Mouse (Mus musculus) forebrain, embryonic 16.5 days (tissue): ENCODE measurements at regions not wholly inside any gene's neighbourhood (a gene's known extent, or its start where the extent isn't known, plus 50 kb on each side); places are given as distances from the start of the nearest gene placed in this dataset.
"Not testable (repeated sequence)": the region's sequence is repeated elsewhere in the genome, so short reads cannot be mapped to it uniquely, and the experiment has no call there.

Source experiments
- ATAC-seq: fragments of 200-750 bp; cut with Nextera tagmentation; 2 replicates; pipeline ENCODE4 v1.8.0; 2017; ENCODE audit warnings: mild to moderate bottlenecking, moderate library complexity
- H3K27ac ChIP-seq: fragments of 300-500 bp; sonication (generic); 2 replicates; pipeline ENCODE4 v1.5.1; 2014; ENCODE audit warnings: low read length, control low read depth
- H3K27me3 ChIP-seq: fragments of 300-500 bp; sonication (generic); replicated peaks from 2 replicates; pipeline ENCODE4 v1.6.1; 2014; ENCODE audit warnings: low read length; ENCODE audit not compliant: control insufficient read depth, insufficient read depth
- H3K36me3 ChIP-seq: fragments of 300-500 bp; sonication (generic); 2 replicates; pipeline ENCODE4 v1.6.1; 2014; ENCODE audit not compliant: control insufficient read depth, insufficient read depth
- H3K4me1 ChIP-seq: fragments of 300-500 bp; sonication (generic); replicated peaks from 2 replicates; pipeline ENCODE4 v1.6.1; 2014; ENCODE audit warnings: low read length; ENCODE audit not compliant: control insufficient read depth, insufficient read depth
- H3K4me2 ChIP-seq: fragments of 300-500 bp; sonication (generic); 2 replicates; pipeline ENCODE4 v1.6.1; 2014; ENCODE audit warnings: mild to moderate bottlenecking, low read length, control low read depth
- H3K4me3 ChIP-seq: fragments of 300-500 bp; sonication (generic); replicated peaks from 2 replicates; pipeline ENCODE4 v1.5.1; 2014; ENCODE audit warnings: mild to moderate bottlenecking, low read length, control low read depth
- H3K9ac ChIP-seq: fragments of 300-500 bp; sonication (generic); replicated peaks from 2 replicates; pipeline ENCODE4 v1.6.1; 2014; ENCODE audit warnings: low read depth, low read length, control low read depth
- H3K9me3 ChIP-seq: fragments of 300-500 bp; sonication (generic); 2 replicates; pipeline ENCODE4 v1.6.1; 2016; ENCODE audit warnings: low read length; ENCODE audit not compliant: control insufficient read depth
- WGBS: fragments of 180-500 bp; shearing (Covaris S2); extraction: QIAGEN DNeasy Blood & Tissue Kit; methylation state at CpG from one replicate; pipeline ENCODE4 v1.1.7; 2014; 5-methylcytosine and 5-hydroxymethylcytosine counted together

GRCm38 (mm10) chr5:14309981-14310380 is 204.7 kb upstream of the Pclo start:
- H3K4me1 ChIP-seq, result no peaks in the 10 kb centered on the region
- H3K27ac ChIP-seq, result no peak overlapping the region
- H3K4me2 ChIP-seq, result no peak overlapping the region
- H3K9me3 ChIP-seq, result no peaks in the 10 kb centered on the region
- 90% methylated on average over 5 of the region's 5 CpGs for WGBS
- no peaks in the 10 kb centered on the region for H3K36me3 ChIP-seq
- H3K4me3 ChIP-seq, result no peak overlapping the region
- no peaks in the 10 kb centered on the region for H3K27me3 ChIP-seq
- no peak overlapping the region for H3K9ac ChIP-seq
- ATAC-seq, result no peak

- Histone ChIP-seq H3K4me2 (no peak overlapping the region), H3K36me3 (no peaks in the 10 kb centered on the region), H3K27ac (no peak overlapping the region), H3K27me3 (no peaks in the 10 kb centered on the region), H3K9ac (no peak overlapping the region), H3K9me3 (no peaks in the 10 kb centered on the region), H3K4me3 (no peak overlapping the region), H3K4me1 (no peaks in the 10 kb centered on the region)
- WGBS, result 85% methylated on average over 3 of the region's 3 CpGs
- peak; percentile 45; the same call in 1 of the 2 replicates for ATAC-seq
Observed at GRCm38 (mm10) chr5:14311729-14312128, 203.0 kb upstream of the Pclo start.

- Histone ChIP-seq H3K27me3 (no peaks in the 10 kb centered on the region), H3K27ac (no peak overlapping the region), H3K4me1 (no peaks in the 10 kb centered on the region), H3K36me3 (no peaks in the 10 kb centered on the region), H3K9me3 (no peaks in the 10 kb centered on the region), H3K4me2 (no peak overlapping the region), H3K9ac (no peak overlapping the region), H3K4me3 (no peak overlapping the region)
- ATAC-seq, result no peak
- WGBS, result 85% methylated on average over 4 of the region's 4 CpGs
Observed at GRCm38 (mm10) chr5:14320216-14320615, 194.5 kb upstream of the Pclo start.

- H3K9me3 ChIP-seq, result no peaks in the 10 kb centered on the region
- no peak overlapping the region for H3K27ac ChIP-seq
- no peaks in the 10 kb centered on the region for H3K36me3 ChIP-seq
- H3K4me2 ChIP-seq, result no peak overlapping the region
- H3K4me3 ChIP-seq, result no peak overlapping the region
- 43% methylated on average over 1 of the region's 1 CpGs for WGBS
- H3K9ac ChIP-seq, result no peak overlapping the region
- no peak for ATAC-seq
- no peaks in the 10 kb centered on the region for H3K27me3 ChIP-seq
- no peaks in the 10 kb centered on the region for H3K4me1 ChIP-seq
Observed at GRCm38 (mm10) chr5:14322000-14322399, 192.7 kb upstream of the Pclo start.

- H3K4me1 ChIP-seq, result no peaks in the 10 kb centered on the region
- H3K9me3 ChIP-seq, result no peaks in the 10 kb centered on the region
- ATAC-seq, result no peak
- no peak overlapping the region for H3K4me2 ChIP-seq
- H3K9ac ChIP-seq, result no peak overlapping the region
- H3K4me3 ChIP-seq, result no peak overlapping the region
- no peaks in the 10 kb centered on the region for H3K36me3 ChIP-seq
- H3K27me3 ChIP-seq, result no peaks in the 10 kb centered on the region
- 56% methylated on average over 1 of the region's 1 CpGs for WGBS
- no peak overlapping the region for H3K27ac ChIP-seq
Observed at GRCm38 (mm10) chr5:14360446-14360845, 154.3 kb upstream of the Pclo start.

- no peak overlapping the region for H3K4me2 ChIP-seq
- H3K4me1 ChIP-seq, result no peaks in the 10 kb centered on the region
- H3K27me3 ChIP-seq, result no peaks in the 10 kb centered on the region
- H3K36me3 ChIP-seq, result no peaks in the 10 kb centered on the region
- H3K27ac ChIP-seq, result no peak overlapping the region
- WGBS, result 23% methylated on average over 6 of the region's 6 CpGs
- H3K9me3 ChIP-seq, result 0 out of 2 replicates have a peak, but pooled peaks cover 2% of the 10 kb centered on the region
- H3K4me3 ChIP-seq, result no peak overlapping the region
- ATAC-seq, result peak; percentile 93
- no peak overlapping the region for H3K9ac ChIP-seq
Observed at GRCm38 (mm10) chr5:14389184-14389890, 125.4 kb upstream of the Pclo start.

GRCm38 (mm10) chr5:14391793-14392192 is 122.9 kb upstream of the Pclo start:
- Histone ChIP-seq H3K9ac (no peak overlapping the region), H3K4me1 (no peaks in the 10 kb centered on the region), H3K27me3 (no peaks in the 10 kb centered on the region), H3K36me3 (no peaks in the 10 kb centered on the region), H3K4me2 (no peak overlapping the region), H3K27ac (no peak overlapping the region), H3K4me3 (no peak overlapping the region), H3K9me3 (0 out of 2 replicates have a peak, but pooled peaks cover 2% of the 10 kb centered on the region)
- no peak for ATAC-seq
- WGBS, result 83% methylated on average over 3 of the region's 3 CpGs

- whole genome bisulfite sequencing, result 92% methylated on average over 4 of the region's 12 CpGs
- H3K36me3 ChIP-seq, H3K27me3 ChIP-seq, H3K4me2 ChIP-seq, H3K9ac ChIP-seq, H3K4me3 ChIP-seq, ATAC-seq, H3K9me3 ChIP-seq, H3K27ac ChIP-seq, H3K4me1 ChIP-seq: not testable (repeated sequence)
Observed at GRCm38 (mm10) chr5:14403381-14403780, 111.3 kb upstream of the Pclo start.

GRCm38 (mm10) chr5:14404344-14404743 is 110.4 kb upstream of the Pclo start:
- Histone ChIP-seq H3K27me3 (no peaks in the 10 kb centered on the region), H3K4me1 (no peaks in the 10 kb centered on the region), H3K4me2 (no peak overlapping the region), H3K9me3 (no peaks in the 10 kb centered on the region), H3K36me3 (no peaks in the 10 kb centered on the region), H3K27ac (no peak overlapping the region), H3K4me3 (no peak overlapping the region), H3K9ac (no peak overlapping the region)
- ATAC-seq, result no peak
- WGBS, result 79% methylated on average over 2 of the region's 2 CpGs
